Mouse (Mus musculus): ENCODE measurements around the gene Fabp1.

DNA sequence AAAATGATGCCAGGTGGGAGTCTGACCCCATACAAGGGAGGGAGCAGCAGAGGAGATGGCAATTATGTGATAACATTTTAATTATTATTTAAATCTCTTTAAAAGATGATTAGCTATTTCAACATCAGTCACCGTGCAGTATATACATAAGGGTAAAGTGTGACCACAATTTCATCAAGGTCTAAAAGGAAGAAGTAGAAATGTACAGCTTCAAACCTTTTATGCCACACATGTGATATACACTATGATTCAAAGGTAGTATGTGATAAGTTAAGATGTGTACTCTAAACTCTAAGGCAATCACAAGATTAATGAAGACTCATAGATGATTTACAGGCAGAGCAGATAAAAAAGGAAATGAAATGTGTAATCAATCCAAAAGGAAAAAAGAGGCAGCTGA lies 19.0 kb upstream of the Fabp1 start:
- no peak for TF ChIP-seq ZC3H11A (IDR thresholded peaks at IDR 0.05; ENCODE audit: borderline replicate concordance, low read depth, low read length)
- TF ChIP-seq HCFC1 (IDR thresholded peaks at IDR 0.05; ENCODE audit: borderline replicate concordance, insufficient read depth, low read length) = no peak
- TF ChIP-seq CHD2 (IDR thresholded peaks at IDR 0.05; ENCODE audit: low read depth, low read length) = no peak
- no peak for TF ChIP-seq MAFK (IDR thresholded peaks at IDR 0.05; ENCODE audit: insufficient read depth, low read depth, low read length)
